Mouse (Mus musculus) mouse trophoblast stem cell (cell line): ENCODE results near the gene Pde10a.

Experiments
- in situ Hi-C, 2 experiments: fragments of 300-500 bp; cut with MseI, MboI; formaldehyde crosslinking; loops; 2 replicates in 1 of 2; 3 replicates in 1 of 2; pipeline ENCODE4 v1.15.1; 2025

Gene Pde10a

DNA sequence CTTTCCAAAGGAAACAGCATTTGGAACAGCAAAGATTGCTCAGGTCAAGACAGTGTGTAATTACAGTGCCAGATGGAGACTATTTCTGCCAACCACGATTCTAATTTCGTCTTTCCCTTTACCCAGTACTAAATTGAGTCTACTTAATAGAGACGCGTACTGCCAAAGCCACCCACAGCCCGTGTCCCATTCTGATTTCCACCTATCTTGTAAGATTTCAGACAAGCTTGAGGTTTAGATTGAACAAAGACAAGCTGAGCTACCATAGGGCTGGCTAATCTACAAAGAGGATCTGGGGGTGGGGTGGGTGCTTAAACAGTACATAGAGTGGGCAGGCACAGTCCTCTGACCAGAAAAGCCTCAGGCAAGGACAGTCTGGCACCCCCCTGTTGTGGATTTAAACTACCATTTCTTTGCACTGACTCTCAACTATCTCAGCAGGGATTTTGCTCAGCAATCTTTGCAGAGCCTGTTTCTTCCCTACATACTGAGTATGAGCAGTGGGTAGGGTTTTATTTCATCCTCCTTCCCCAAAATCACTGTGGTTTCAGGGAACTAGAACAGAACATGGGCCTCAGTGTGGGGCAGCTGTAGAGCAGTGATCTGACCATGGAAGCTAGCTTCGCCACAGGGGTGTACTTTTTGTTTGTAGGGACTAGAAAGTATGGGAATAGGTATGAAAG lies 507.3 kb downstream of the Pde10a start:
- in situ Hi-C loops = loop anchor here (5.0 to 10.0 kb wide), 2 partner anchors 112 to 115 kb away; no protein-coding TSS in a partner anchor

DNA sequence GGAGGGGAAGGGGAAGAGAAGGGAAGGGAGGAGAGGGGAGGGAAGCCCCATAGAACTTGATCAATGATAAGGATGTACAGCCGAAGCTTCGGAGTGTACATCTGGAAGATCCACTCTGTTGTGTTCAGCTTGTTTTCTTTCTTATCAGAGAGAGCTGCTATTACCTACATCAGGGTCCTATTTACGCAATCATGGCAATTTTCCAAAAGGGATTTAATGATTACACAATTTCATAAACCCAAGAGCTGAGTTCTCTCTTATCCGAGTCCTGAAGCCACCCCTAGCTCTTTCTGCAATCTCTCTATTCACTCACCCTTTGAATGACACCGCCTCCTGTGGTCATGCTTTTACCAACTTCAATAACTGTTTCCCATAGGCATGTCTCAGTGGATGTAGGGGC lies 508.3 kb downstream of the Pde10a start:
- in situ Hi-C loops = loop anchor here (5.0 to 10.0 kb wide), 2 partner anchors 111 to 114 kb away; no protein-coding TSS in a partner anchor

DNA sequence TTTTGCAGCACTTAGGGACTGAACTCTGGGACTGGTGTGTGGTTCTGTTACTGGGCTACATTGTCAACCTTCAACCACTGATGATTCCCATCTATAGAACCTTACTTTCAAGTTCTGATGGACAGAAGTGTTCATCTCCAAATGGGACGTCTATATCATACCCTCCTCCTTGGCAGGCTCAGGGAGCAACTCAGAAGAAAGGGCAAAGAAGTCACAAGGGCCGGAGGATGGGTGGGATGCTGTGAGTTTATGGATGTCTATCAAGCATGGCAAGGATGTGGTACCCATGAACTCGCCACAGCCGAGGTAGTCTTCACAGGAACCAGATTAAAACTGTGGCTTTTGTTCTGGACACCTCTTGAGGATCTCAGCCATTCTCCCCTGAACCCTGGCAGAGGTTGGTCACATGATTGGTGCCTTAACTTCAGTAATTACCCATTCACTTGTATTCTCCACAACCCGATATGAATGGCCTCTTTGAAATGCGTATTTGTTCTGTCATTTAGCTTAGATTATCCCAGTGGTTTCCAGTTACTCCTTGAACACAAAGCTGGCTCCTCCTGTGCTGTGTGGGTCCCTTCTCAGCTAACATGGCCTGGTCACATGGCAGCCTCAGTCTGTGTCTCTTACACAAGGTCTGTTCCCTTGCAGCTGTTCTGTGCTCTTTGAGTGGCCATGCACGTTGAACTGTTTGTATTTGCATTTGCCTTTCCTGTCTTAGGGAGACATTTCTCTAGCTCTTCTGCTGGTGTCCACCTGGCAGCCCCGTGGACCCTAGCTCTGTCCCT lies 510.6 kb downstream of the Pde10a start:
- in situ Hi-C loops = loop anchor here in 1 of 2 experiments (10.0 kb wide), 1 partner anchor 109 kb away; no protein-coding TSS in a partner anchor
